Mouse (Mus musculus): ENCODE data around the gene Tmbim6.
A peak's percentile ranks its signal among the peaks of the same experiment; 100 is the strongest.

DNA sequence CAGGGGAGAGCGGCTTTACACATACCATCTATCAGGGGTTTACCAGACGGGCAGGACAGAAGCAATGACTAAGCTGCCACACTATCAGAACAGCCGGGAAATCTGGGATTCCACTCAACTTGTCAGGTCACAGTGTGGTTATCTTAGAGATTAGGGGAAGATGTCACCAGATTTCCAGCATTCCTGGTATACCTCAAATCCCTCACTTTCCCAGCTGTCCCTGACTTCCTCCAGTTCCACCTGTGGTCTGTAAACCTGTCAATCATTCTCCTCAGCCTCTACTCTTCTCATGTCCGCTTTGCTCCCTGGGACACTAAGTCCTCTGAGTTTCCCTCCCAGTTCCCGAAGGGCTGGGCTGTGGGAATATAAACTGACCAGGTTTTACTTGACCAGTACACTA, 40.4 kb upstream of the Tmbim6 start:
- no peak for TF ChIP-seq CTCF (IDR thresholded peaks at IDR 0.05; ENCODE audit: control insufficient read depth, insufficient read depth, insufficient read length)
- no peak for TF ChIP-seq MAX (IDR thresholded peaks at IDR 0.05)
- no peak for TF ChIP-seq MYOG (IDR thresholded peaks at IDR 0.05; ENCODE audit: control insufficient read depth, extremely low read depth, insufficient read length)
- no peak for TF ChIP-seq USF1 (IDR thresholded peaks at IDR 0.05; ENCODE audit: low read depth)
- TF ChIP-seq CEBPB (IDR thresholded peaks at IDR 0.05; ENCODE audit: low read depth): no peak
- peak; percentile 100 for TF ChIP-seq MYOD1 (IDR thresholded peaks at IDR 0.05; ENCODE audit: control insufficient read depth, insufficient read length, low read depth)
- TF ChIP-seq FOSL1 (IDR thresholded peaks at IDR 0.05; ENCODE audit: insufficient read depth, low read length, poor library complexity, severe bottlenecking): no peak
